Mouse (Mus musculus) forebrain, embryonic 16.5 days (tissue): Measurements from ENCODE around the gene Pdgfb. TPM values are rescaled to one million over a fixed set of nuclear protein-coding genes. Genes with fewer than 3 reads are reported as not detected.

ENCODE experiments used
- ATAC-seq: fragments of 200-750 bp; cut with Nextera tagmentation; 2 replicates; pipeline ENCODE4 v1.8.0; 2017; ENCODE audit warnings: mild to moderate bottlenecking, moderate library complexity
- H3K27ac ChIP-seq: fragments of 300-500 bp; sonication (generic); 2 replicates; pipeline ENCODE4 v1.5.1; 2014; ENCODE audit warnings: low read length, control low read depth
- H3K27me3 ChIP-seq: fragments of 300-500 bp; sonication (generic); replicated peaks from 2 replicates; pipeline ENCODE4 v1.6.1; 2014; ENCODE audit warnings: low read length; ENCODE audit not compliant: control insufficient read depth, insufficient read depth
- H3K36me3 ChIP-seq: fragments of 300-500 bp; sonication (generic); 2 replicates; pipeline ENCODE4 v1.6.1; 2014; ENCODE audit not compliant: control insufficient read depth, insufficient read depth
- H3K4me1 ChIP-seq: fragments of 300-500 bp; sonication (generic); replicated peaks from 2 replicates; pipeline ENCODE4 v1.6.1; 2014; ENCODE audit warnings: low read length; ENCODE audit not compliant: control insufficient read depth, insufficient read depth
- H3K4me2 ChIP-seq: fragments of 300-500 bp; sonication (generic); 2 replicates; pipeline ENCODE4 v1.6.1; 2014; ENCODE audit warnings: mild to moderate bottlenecking, low read length, control low read depth
- H3K4me3 ChIP-seq: fragments of 300-500 bp; sonication (generic); replicated peaks from 2 replicates; pipeline ENCODE4 v1.5.1; 2014; ENCODE audit warnings: mild to moderate bottlenecking, low read length, control low read depth
- H3K9ac ChIP-seq: fragments of 300-500 bp; sonication (generic); replicated peaks from 2 replicates; pipeline ENCODE4 v1.6.1; 2014; ENCODE audit warnings: low read depth, low read length, control low read depth
- H3K9me3 ChIP-seq: fragments of 300-500 bp; sonication (generic); 2 replicates; pipeline ENCODE4 v1.6.1; 2016; ENCODE audit warnings: low read length; ENCODE audit not compliant: control insufficient read depth
- WGBS: fragments of 180-500 bp; shearing (Covaris S2); extraction: QIAGEN DNeasy Blood & Tissue Kit; methylation state at CpG from one replicate; pipeline ENCODE4 v1.1.7; 2014; 5-methylcytosine and 5-hydroxymethylcytosine counted together
- polyA plus RNA-seq: library from polyadenylated mRNA; unstranded; fragments of >200 nt; fragmentation: Nextera tagmentation; extraction: Ambion mirVana; gene quantifications from 2 replicates; pipeline ENCODE4 v1.2.1, GENCODE M21; 2015

The Pdgfb gene
- 3.4 and 3.6 TPM in 2 replicates for polyA plus RNA-seq

- Histone ChIP-seq H3K36me3 (no peaks in the 10 kb centered on the region), H3K27me3 (peaks cover 43% of the 10 kb centered on the region), H3K4me2 (peak within 1 kb of the TSS; percentile 96), H3K27ac (no peak within 1 kb of the TSS), H3K9ac (peak within 1 kb of the TSS; percentile 35), H3K9me3 (no peaks in the 10 kb centered on the region), H3K4me1 (peaks cover 45% of the 10 kb centered on the region), H3K4me3 (peak within 1 kb of the TSS; percentile 63)
- ATAC-seq: no peak
- WGBS: 1% methylated on average over 58 of the region's 60 CpGs
These were observed at the start of gene Pdgfb for GRCm38 (mm10) chr15:80014321-80015210. Gene Pdgfb, minus strand, starts transcription at chr15:80014977.

GRCm38 (mm10) chr15:80062821-80063220 lies 48.0 kb upstream of the Pdgfb start:
- Histone ChIP-seq H3K4me1 (no peaks in the 10 kb centered on the region), H3K4me2 (no peak overlapping the region), H3K4me3 (no peak overlapping the region), H3K9me3 (no peaks in the 10 kb centered on the region), H3K27me3 (no peaks in the 10 kb centered on the region), H3K9ac (no peak overlapping the region), H3K27ac (no peak overlapping the region), H3K36me3 (no peaks in the 10 kb centered on the region)
- no peak for ATAC-seq
- 35% methylated on average over 5 of the region's 5 CpGs for WGBS

GRCm38 (mm10) chr15:80062339-80062738 lies 47.6 kb upstream of the Pdgfb start:
- 71% methylated on average over 6 of the region's 9 CpGs for WGBS
- H3K9ac ChIP-seq: no peak overlapping the region
- no peak overlapping the region for H3K27ac ChIP-seq
- H3K4me3 ChIP-seq: no peak overlapping the region
- H3K27me3 ChIP-seq: no peaks in the 10 kb centered on the region
- H3K36me3 ChIP-seq: no peaks in the 10 kb centered on the region
- no peaks in the 10 kb centered on the region for H3K9me3 ChIP-seq
- no peak for ATAC-seq
- no peaks in the 10 kb centered on the region for H3K4me1 ChIP-seq
- H3K4me2 ChIP-seq: no peak overlapping the region

- H3K27me3 ChIP-seq: no peaks in the 10 kb centered on the region
- WGBS: 88% methylated on average over 4 of the region's 4 CpGs
- no peaks in the 10 kb centered on the region for H3K4me1 ChIP-seq
- ATAC-seq: no peak
- H3K4me2 ChIP-seq: no peak overlapping the region
- no peak overlapping the region for H3K4me3 ChIP-seq
- H3K9ac ChIP-seq: no peak overlapping the region
- no peak overlapping the region for H3K27ac ChIP-seq
- no peaks in the 10 kb centered on the region for H3K36me3 ChIP-seq
- H3K9me3 ChIP-seq: no peaks in the 10 kb centered on the region
These were observed 46.3 kb upstream of the Pdgfb start for GRCm38 (mm10) chr15:80061071-80061550.

GRCm38 (mm10) chr15:80060356-80061070 lies 45.7 kb upstream of the Pdgfb start:
- WGBS: 92% methylated on average over 8 of the region's 8 CpGs
- H3K27ac ChIP-seq: no peak overlapping the region
- H3K4me2 ChIP-seq: no peak overlapping the region
- ATAC-seq: no peak
- no peaks in the 10 kb centered on the region for H3K36me3 ChIP-seq
- H3K4me3 ChIP-seq: no peak overlapping the region
- no peaks in the 10 kb centered on the region for H3K4me1 ChIP-seq
- no peaks in the 10 kb centered on the region for H3K9me3 ChIP-seq
- no peak overlapping the region for H3K9ac ChIP-seq
- H3K27me3 ChIP-seq: no peaks in the 10 kb centered on the region

- no peak overlapping the region for H3K27ac ChIP-seq
- H3K4me3 ChIP-seq: no peak overlapping the region
- H3K27me3 ChIP-seq: no peaks in the 10 kb centered on the region
- no peaks in the 10 kb centered on the region for H3K4me1 ChIP-seq
- no peak for ATAC-seq
- no peak overlapping the region for H3K9ac ChIP-seq
- H3K4me2 ChIP-seq: no peak overlapping the region
- 81% methylated on average over 7 of the region's 7 CpGs for WGBS
- H3K9me3 ChIP-seq: no peaks in the 10 kb centered on the region
- H3K36me3 ChIP-seq: no peaks in the 10 kb centered on the region
These were observed 44.8 kb upstream of the Pdgfb start for GRCm38 (mm10) chr15:80059606-80060005.

GRCm38 (mm10) chr15:80058151-80058550 lies 43.4 kb upstream of the Pdgfb start:
- Histone ChIP-seq H3K9me3 (no peaks in the 10 kb centered on the region), H3K27ac (no peak overlapping the region), H3K4me1 (no peaks in the 10 kb centered on the region), H3K9ac (no peak overlapping the region), H3K27me3 (no peaks in the 10 kb centered on the region), H3K4me3 (no peak overlapping the region), H3K36me3 (no peaks in the 10 kb centered on the region), H3K4me2 (no peak overlapping the region)
- no peak for ATAC-seq
- WGBS: 87% methylated on average over 7 of the region's 7 CpGs

GRCm38 (mm10) chr15:80054034-80054710 lies 39.4 kb upstream of the Pdgfb start:
- H3K4me2 ChIP-seq: no peak overlapping the region
- H3K27me3 ChIP-seq: no peaks in the 10 kb centered on the region
- H3K4me1 ChIP-seq: no peaks in the 10 kb centered on the region
- no peak overlapping the region for H3K27ac ChIP-seq
- ATAC-seq: no peak
- WGBS: 88% methylated on average over 7 of the region's 7 CpGs
- H3K4me3 ChIP-seq: no peak overlapping the region
- no peaks in the 10 kb centered on the region for H3K36me3 ChIP-seq
- H3K9ac ChIP-seq: no peak overlapping the region
- H3K9me3 ChIP-seq: no peaks in the 10 kb centered on the region
